Mouse (Mus musculus) granulocyte monocyte progenitor cell, adult 5-6 weeks (primary cell): ENCODE data around the gene Lmo2. TPM values are rescaled to one million over a fixed set of nuclear protein-coding genes. Genes with fewer than 3 reads are reported as not detected.
"Not testable (repeated sequence)": the region's sequence is repeated elsewhere in the genome, so short reads cannot be mapped to it uniquely, and the experiment has no call there.

Experiments
- ATAC-seq: replicated peaks from 2 replicates; pipeline ENCODE4 v1.8.0; 2016; ENCODE audit warnings: mild to moderate bottlenecking, moderate TSS enrichment, inconsistent platforms; ENCODE audit not compliant: poor library complexity, severe bottlenecking
- total RNA-seq, 2 experiments: library from RNA; stranded (forward) in 1 of 2; stranded (reverse) in 1 of 2; fragments of 200-712, 200-1000 nt in 1 of 2; fragments of >200 nt in 1 of 2; fragmentation: Nextera tagmentation in 1 of 2; gene quantifications; 2 replicates each; pipeline ENCODE4 v1.2.3; 2014 to 2017

Gene Lmo2
- total RNA-seq, 2 experiments from 2014 or later, result 231 to 343 TPM

GRCm38 (mm10) chr2:103975904-103976303, 18.1 kb downstream of the Lmo2 start:
- ATAC-seq, result peak; percentile 67

GRCm38 (mm10) chr2:103977216-103977615, 19.4 kb downstream of the Lmo2 start:
- ATAC-seq, result no peak

DNA sequence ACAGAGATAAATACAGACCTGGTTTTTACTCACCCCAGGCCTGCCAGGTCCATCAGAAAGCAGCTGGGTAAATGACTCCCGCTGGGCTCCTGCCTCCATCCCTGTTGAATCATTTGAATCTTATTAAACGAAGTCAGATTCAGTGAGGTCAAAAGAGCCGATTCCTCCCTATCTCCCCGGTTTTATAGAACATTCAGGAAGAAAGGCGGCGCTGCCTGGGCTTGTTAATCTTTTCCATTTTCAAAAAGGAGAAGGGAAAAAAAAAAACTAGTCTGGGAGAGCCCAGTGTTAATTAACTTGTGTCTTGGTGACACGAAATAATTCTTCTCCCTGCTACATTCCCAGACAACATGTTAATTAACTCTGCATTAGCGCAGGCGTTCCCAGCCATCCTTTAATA, 19.9 kb downstream of the Lmo2 start:
- no peak for ATAC-seq

- peak; percentile 71 for ATAC-seq
Observed at GRCm38 (mm10) chr2:103982250-103982649, 24.5 kb downstream of the Lmo2 start.

DNA sequence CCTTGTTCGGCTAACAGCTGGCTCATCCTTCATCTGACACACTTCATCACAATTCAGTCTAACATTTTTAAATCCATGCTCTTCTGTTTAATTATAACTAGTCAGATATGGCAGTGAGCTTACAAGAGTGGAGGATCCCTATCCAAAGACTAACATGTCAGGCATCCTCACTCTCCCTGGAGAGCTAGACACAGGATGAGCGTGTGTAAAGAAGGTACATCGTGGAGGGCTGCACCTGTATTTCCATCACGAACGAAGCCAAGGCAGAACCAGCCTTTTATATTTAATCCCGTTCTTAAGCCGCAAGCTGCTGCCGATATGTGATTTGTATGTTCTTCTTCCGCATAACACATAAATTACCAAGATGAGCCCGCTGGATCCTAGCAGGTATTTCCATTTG, 25.4 kb downstream of the Lmo2 start:
- ATAC-seq, result no peak

DNA sequence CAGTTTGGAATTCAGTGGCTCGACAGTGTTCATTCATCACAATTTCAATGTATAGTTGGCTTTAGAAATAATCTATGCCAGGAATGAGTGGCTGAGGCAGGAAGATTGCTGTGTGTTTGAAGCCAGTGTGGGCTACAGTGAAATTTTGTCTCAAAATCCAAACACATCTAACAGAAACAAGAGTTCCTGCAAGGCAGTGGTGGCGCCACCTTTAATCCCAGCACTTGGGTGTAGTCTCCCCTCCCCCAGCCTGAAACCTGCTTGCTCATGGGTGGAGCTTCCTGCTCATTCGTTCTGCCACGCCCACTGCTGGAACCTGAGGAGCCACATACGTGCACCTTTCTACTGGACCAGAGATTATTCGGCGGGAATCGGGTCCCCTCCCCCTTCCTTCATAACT, 29.8 kb downstream of the Lmo2 start:
- ATAC-seq, result not testable (repeated sequence)

- no peak for ATAC-seq
Observed at GRCm38 (mm10) chr2:103989724-103990123, 31.9 kb downstream of the Lmo2 start.

DNA sequence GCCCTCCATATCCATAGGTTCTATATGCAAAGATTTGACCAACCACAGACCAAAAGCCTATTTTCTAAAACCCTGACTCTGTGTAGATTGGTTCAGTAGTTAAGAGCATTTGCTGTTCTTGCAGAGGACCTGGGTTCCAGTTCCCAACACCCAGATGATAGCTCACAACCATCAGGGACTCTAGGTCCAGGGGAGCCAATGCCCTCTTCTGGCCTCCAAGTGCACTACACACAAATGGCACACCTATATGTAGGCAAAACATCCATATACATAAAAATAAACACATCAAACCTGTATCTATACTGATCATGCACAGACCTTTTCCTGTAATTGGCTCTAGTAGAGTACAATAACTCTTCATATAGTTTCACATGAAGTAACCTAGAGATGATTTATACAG, 33.5 kb downstream of the Lmo2 start:
- no peak for ATAC-seq

- ATAC-seq, result no peak
Observed at GRCm38 (mm10) chr2:103992162-103992561, 34.4 kb downstream of the Lmo2 start.

GRCm38 (mm10) chr2:103992618-103993332, 35.0 kb downstream of the Lmo2 start:
- ATAC-seq, result no peak

DNA sequence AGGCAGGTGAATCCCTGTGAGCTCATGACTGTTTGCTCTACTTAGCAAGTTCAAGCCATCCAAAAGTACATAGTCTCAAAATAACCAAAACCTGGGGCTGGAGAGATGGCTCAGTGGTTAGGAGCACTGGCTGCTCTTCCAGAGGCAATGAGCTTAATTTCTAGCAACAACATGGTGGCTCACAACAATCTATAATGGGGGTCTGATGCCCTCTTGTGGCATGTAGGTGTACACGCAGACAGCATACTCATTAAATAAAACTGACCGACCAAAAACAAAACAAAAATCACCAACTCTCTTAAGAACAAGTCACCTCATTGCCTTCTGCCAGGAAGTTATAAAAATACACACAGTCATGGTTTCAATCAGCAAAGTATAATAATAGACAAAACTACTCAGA, 43.3 kb downstream of the Lmo2 start:
- ATAC-seq, result peak; percentile 77

DNA sequence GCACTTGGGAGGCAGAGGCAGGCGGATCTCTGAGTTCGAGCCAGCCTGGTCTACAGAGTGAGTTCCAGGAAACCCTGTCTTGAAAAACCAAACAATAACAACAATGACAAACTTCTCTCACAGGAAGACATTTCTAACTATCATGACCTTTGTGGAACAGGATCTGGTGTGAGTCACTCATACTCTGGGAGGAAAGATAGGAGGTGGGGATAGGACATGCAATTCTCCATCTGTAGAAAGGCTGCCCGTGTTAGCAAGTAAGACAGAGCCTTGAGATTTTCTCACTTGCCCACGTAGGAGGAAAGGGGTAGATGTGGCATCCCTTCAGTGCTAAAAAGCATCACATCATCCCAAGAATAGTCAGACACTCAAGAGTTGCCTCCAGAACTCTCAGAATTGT, 44.1 kb downstream of the Lmo2 start:
- ATAC-seq, result no peak

GRCm38 (mm10) chr2:104002711-104003413, 45.1 kb downstream of the Lmo2 start:
- ATAC-seq, result peak; percentile 91

- no peak for ATAC-seq
Observed at GRCm38 (mm10) chr2:104007793-104008519, 50.2 kb downstream of the Lmo2 start.

DNA sequence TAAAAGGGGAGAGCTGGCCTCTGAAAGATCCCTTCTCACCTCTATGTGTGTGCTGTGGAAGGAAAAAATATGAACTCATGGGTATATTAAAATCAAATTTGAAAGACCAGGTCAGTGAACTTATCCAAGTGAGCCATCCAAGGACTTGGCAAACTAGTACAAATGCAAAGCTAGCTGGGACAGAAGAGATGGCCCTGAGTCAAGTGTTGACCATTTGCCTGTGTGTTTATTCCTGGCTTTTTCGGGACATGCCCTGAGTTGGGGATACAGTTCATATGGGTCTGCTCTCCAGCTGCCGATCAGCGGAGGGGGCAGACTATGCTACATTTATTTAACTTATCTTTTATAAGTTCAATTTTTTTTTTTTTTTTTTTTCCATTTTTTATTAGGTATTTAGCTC, 51.1 kb downstream of the Lmo2 start:
- ATAC-seq, result not testable (repeated sequence)

- ATAC-seq, result no peak
Observed at GRCm38 (mm10) chr2:104023096-104023495, 65.3 kb downstream of the Lmo2 start.

GRCm38 (mm10) chr2:104024656-104025055, 66.9 kb downstream of the Lmo2 start:
- ATAC-seq, result no peak

- ATAC-seq, result peak; percentile 79
Observed at GRCm38 (mm10) chr2:104027458-104028138, 69.8 kb downstream of the Lmo2 start, which contains the start of gene Fbxo3. Fbxo3 (plus strand) TSS chr2:104027721.

GRCm38 (mm10) chr2:104028139-104028723, 70.4 kb downstream of the Lmo2 start, which contains the start of gene 4931422A03Rik:
4931422A03Rik (minus strand) TSS chr2:104028361.
- ATAC-seq, result peak; percentile 42; the same call in 1 of the 2 replicates

GRCm38 (mm10) chr2:104029074-104029473, 71.3 kb downstream of the Lmo2 start:
- peak; percentile 38 for ATAC-seq
